Mouse (Mus musculus): ENCODE data around the gene Mrpl46.

DNA sequence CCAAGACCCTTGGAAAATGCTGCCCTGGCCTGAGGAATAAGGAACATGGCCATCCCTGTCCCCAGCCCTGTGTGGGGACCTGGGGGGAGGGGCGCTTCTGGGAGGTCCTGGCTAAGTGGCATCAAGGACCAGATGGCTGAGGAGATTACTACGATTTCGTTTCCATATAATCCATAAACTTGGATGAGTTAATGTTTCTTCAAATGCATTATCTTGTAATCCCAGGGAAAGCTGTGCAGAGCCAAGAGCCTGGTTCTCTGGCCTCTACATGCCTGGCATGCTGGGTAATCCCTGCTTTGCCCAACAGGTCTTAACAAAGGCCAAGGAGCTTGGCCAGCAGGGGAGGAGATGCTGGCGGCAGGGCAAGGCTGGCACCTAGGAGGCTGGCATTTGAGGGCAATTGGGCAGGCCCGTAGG is 18.1 kb downstream of the Mrpl46 start:
- TF ChIP-seq CTCF (IDR thresholded peaks at IDR 0.05; ENCODE audit: control insufficient read depth, insufficient read depth, insufficient replicate concordance, low read depth, low read length) (no peak), POLR2A (IDR thresholded peaks at IDR 0.05; ENCODE audit: control insufficient read depth, low read depth, low read length) (no peak)
